Mouse (Mus musculus): ENCODE measurements around the gene Pdzd8. TPM values are rescaled to one million over a fixed set of nuclear protein-coding genes. Genes with fewer than 3 reads are reported as not detected.

Pdzd8 gene
- 11.2 and 12.3 TPM in 2 replicates for polyA plus RNA-seq (2014; fragmentation: Nextera tagmentation; extraction: Ambion mirVana)

GRCm38 (mm10) chr19:59345658-59346283, at the start of gene Pdzd8:
Pdzd8 (minus strand) TSS chr19:59345780.
- Histone ChIP-seq H3K4me1 (ENCODE audit: control insufficient read depth, insufficient read depth, low read length) (peaks cover 27% of the 10 kb centered on the region), H3K4me2 (ENCODE audit: low read length) (peak within 1 kb of the TSS; percentile 98), H3K27me3 (replicated peaks; ENCODE audit: control insufficient read depth, insufficient read depth, low read length) (no peaks in the 10 kb centered on the region), H3K4me3 (ENCODE audit: low read depth, low read length) (peak within 1 kb of the TSS; percentile 92), H3K36me3 (ENCODE audit: control insufficient read depth, insufficient read depth, low read length) (no peaks in the 10 kb centered on the region), H3K9me3 (replicated peaks; ENCODE audit: control insufficient read depth, low read length) (no peaks in the 10 kb centered on the region), H3K9ac (ENCODE audit: low read length) (peak within 1 kb of the TSS; percentile 93), H3K27ac (ENCODE audit: low read depth, low read length) (peak within 1 kb of the TSS; percentile 92)
- WGBS = under 1% methylated on average over 79 of the region's 91 CpGs
- ATAC-seq (peak; percentile 96), DNase-seq (ENCODE audit: low spot score) (peak; percentile 94)

DNA sequence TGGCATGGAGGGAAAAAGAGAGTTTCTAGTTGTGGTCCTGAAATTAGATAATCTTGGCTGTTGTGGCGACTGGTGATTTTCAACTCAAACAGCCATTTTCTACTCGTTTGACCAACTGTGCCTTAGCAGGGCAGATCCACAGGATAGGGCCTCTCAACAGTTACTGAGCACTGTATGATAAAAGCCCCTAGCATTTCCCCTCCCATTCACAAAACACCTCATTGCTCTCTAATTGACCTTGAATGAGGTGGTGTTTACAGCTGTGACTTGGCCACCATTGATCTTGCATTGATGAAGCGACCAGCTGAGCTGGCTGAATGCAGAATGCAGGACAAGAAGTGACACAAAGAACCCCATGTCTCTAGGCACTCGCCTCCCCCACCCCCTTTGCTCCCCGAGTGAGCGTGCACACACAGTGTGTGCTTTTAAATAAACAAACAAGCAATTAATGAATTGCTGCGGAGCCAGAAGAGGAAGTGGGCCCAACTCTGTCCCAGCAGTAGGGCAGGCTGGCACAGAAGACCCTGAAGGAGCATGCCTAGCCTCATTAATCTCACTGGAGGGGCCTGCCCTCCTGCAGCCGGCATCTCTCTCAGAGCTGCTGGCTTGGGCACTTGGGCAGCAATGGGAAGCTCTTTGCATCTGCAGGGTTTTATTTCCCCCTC, 48.3 kb upstream of the Pdzd8 start:
- no peak overlapping the region for H3K27ac ChIP-seq (ENCODE audit: low read depth, low read length)
- H3K4me2 ChIP-seq (ENCODE audit: low read length) = no peak overlapping the region
- DNase-seq (ENCODE audit: low spot score) = peak; percentile 64
- no peaks in the 10 kb centered on the region for H3K9me3 ChIP-seq (replicated peaks; ENCODE audit: control insufficient read depth, low read length)
- no peaks in the 10 kb centered on the region for H3K27me3 ChIP-seq (replicated peaks; ENCODE audit: control insufficient read depth, insufficient read depth, low read length)
- no peak overlapping the region for H3K4me3 ChIP-seq (ENCODE audit: low read depth, low read length)
- 10% methylated on average over 8 of the region's 8 CpGs for WGBS
- ATAC-seq = peak; percentile 76; the same call in 1 of the 2 replicates
- H3K36me3 ChIP-seq (ENCODE audit: control insufficient read depth, insufficient read depth, low read length) = no peaks in the 10 kb centered on the region
- H3K9ac ChIP-seq (ENCODE audit: low read length) = no peak overlapping the region
- peaks cover 6% of the 10 kb centered on the region for H3K4me1 ChIP-seq (ENCODE audit: control insufficient read depth, insufficient read depth, low read length)

GRCm38 (mm10) chr19:59388847-59389606, 43.4 kb upstream of the Pdzd8 start:
- peak; percentile 89 for DNase-seq (ENCODE audit: low spot score)
- WGBS = 4% methylated on average over 15 of the region's 15 CpGs
- Histone ChIP-seq H3K36me3 (ENCODE audit: control insufficient read depth, insufficient read depth, low read length) (no peaks in the 10 kb centered on the region), H3K4me1 (ENCODE audit: control insufficient read depth, insufficient read depth, low read length) (peaks cover 10% of the 10 kb centered on the region), H3K27me3 (replicated peaks; ENCODE audit: control insufficient read depth, insufficient read depth, low read length) (no peaks in the 10 kb centered on the region), H3K4me2 (ENCODE audit: low read length) (peak overlapping the region; percentile 44), H3K4me3 (ENCODE audit: low read depth, low read length) (peak overlapping the region; percentile 10; the same call in 1 of the 2 replicates), H3K27ac (ENCODE audit: low read depth, low read length) (no peak overlapping the region), H3K9ac (ENCODE audit: low read length) (peak overlapping the region; percentile 30), H3K9me3 (replicated peaks; ENCODE audit: control insufficient read depth, low read length) (no peaks in the 10 kb centered on the region)
- ATAC-seq = peak; percentile 66

GRCm38 (mm10) chr19:59388399-59388798, 42.8 kb upstream of the Pdzd8 start:
- no peaks in the 10 kb centered on the region for H3K9me3 ChIP-seq (replicated peaks; ENCODE audit: control insufficient read depth, low read length)
- H3K9ac ChIP-seq (ENCODE audit: low read length) = peak overlapping the region; percentile 30
- H3K36me3 ChIP-seq (ENCODE audit: control insufficient read depth, insufficient read depth, low read length) = no peaks in the 10 kb centered on the region
- no peaks in the 10 kb centered on the region for H3K27me3 ChIP-seq (replicated peaks; ENCODE audit: control insufficient read depth, insufficient read depth, low read length)
- H3K4me2 ChIP-seq (ENCODE audit: low read length) = peak overlapping the region; percentile 44
- H3K27ac ChIP-seq (ENCODE audit: low read depth, low read length) = no peak overlapping the region
- DNase-seq (ENCODE audit: low spot score) (peak; percentile 47), ATAC-seq (peak; percentile 62)
- peak overlapping the region; percentile 10; the same call in 1 of the 2 replicates for H3K4me3 ChIP-seq (ENCODE audit: low read depth, low read length)
- peaks cover 8% of the 10 kb centered on the region for H3K4me1 ChIP-seq (ENCODE audit: control insufficient read depth, insufficient read depth, low read length)
- WGBS = 1% methylated on average over 5 of the region's 5 CpGs

DNA sequence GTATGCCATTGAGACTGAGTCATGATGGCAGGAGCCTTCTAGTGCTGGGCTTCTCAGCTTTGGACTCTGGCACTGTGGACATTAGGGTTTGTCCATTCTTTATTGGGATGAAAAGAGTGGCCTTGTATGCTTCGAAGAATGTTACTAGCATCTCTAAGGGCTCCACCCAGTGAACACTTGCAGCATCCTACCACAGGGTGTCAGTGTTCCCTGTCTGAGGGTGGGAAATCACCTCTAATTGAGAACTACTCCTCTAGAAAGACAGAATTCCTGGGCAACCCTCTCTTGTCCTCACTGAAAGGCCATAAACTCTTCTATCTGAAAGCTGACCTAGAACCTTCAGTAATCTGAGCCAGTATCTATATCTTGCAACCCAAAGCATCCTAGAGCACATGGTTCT, 41.6 kb upstream of the Pdzd8 start:
- H3K4me2 ChIP-seq (ENCODE audit: low read length) = no peak overlapping the region
- no peaks in the 10 kb centered on the region for H3K27me3 ChIP-seq (replicated peaks; ENCODE audit: control insufficient read depth, insufficient read depth, low read length)
- H3K36me3 ChIP-seq (ENCODE audit: control insufficient read depth, insufficient read depth, low read length) = no peaks in the 10 kb centered on the region
- no peaks in the 10 kb centered on the region for H3K9me3 ChIP-seq (replicated peaks; ENCODE audit: control insufficient read depth, low read length)
- peaks cover 8% of the 10 kb centered on the region for H3K4me1 ChIP-seq (ENCODE audit: control insufficient read depth, insufficient read depth, low read length)
- 45% methylated on average over 1 of the region's 1 CpGs for WGBS
- no peak overlapping the region for H3K27ac ChIP-seq (ENCODE audit: low read depth, low read length)
- DNase-seq (ENCODE audit: low spot score) (peak; percentile 62), ATAC-seq (no peak)
- H3K4me3 ChIP-seq (ENCODE audit: low read depth, low read length) = no peak overlapping the region
- H3K9ac ChIP-seq (ENCODE audit: low read length) = no peak overlapping the region

DNA sequence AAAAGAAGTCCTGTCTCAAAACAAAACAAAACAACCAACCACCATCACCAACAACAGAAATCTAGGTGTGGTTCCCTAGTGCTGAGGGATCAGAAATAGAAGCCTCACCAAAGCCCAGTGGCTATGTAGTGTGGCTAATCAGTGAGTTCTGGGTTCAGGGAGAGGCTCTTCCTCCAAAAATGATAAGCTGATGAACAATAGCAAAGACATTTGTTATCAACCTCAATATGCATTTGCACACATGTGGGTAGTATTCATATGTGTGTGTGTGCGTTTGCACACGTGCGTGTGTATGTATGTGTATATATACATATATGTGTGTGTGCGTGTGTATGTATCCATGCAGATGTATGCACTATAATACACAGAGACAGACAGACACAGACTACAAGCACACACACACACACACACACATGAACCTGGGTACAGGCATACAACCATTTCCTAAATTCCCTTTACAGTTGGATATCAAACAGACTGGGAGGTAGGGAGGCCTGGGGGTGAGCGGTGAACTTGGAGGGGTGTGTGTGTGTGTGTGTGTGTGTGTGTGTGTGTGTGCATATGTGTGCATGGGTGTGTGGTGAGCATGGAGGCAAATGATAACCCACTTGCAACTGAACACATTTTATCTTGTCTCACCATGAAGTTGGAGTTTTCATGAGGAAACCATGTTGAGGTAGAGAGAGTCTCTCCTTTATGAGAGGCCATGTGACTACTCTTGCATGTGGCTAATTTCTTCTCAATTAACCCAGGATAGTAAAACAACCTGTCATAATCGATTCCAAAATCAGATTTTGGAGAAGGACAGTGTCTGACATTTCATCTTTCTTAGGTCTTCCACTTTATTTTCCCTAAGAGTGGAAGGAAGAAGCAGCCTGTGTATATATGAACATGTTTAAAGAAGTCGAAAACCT, 39.3 kb upstream of the Pdzd8 start:
- DNase-seq (ENCODE audit: low spot score) = no peak
- Histone ChIP-seq H3K4me2 (ENCODE audit: low read length) (no peak overlapping the region), H3K36me3 (ENCODE audit: control insufficient read depth, insufficient read depth, low read length) (no peaks in the 10 kb centered on the region), H3K4me3 (ENCODE audit: low read depth, low read length) (no peak overlapping the region), H3K27ac (ENCODE audit: low read depth, low read length) (no peak overlapping the region), H3K9ac (ENCODE audit: low read length) (no peak overlapping the region), H3K27me3 (replicated peaks; ENCODE audit: control insufficient read depth, insufficient read depth, low read length) (no peaks in the 10 kb centered on the region), H3K4me1 (ENCODE audit: control insufficient read depth, insufficient read depth, low read length) (peaks cover 8% of the 10 kb centered on the region), H3K9me3 (replicated peaks; ENCODE audit: control insufficient read depth, low read length) (no peaks in the 10 kb centered on the region)
- ATAC-seq = no peak
- WGBS = 92% methylated on average over 7 of the region's 7 CpGs

DNA sequence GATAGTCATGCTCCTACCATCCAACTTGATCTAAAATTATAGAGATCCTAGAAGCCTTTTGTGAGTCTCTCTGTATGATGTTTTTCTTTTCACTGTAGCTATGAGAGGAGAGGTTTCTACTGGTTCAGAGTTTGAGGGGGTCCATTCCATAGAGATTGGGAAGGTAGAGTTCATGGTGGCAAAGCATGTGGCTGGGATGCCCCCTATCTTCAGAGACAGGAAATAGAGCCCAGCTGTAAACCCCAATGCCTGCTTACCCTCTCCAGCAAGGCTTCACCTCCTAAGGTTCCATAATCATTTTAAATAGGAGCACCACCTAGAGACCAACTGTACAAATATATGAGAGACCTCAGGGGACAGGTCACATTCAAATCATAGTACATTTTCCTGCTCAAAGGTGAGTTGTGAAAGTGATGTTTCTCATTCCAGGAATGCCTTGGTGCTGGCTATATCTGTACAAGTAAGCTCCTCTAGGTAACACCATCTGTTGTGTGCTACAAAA, 36.9 kb upstream of the Pdzd8 start:
- no peaks in the 10 kb centered on the region for H3K9me3 ChIP-seq (replicated peaks; ENCODE audit: control insufficient read depth, low read length)
- no peak overlapping the region for H3K4me3 ChIP-seq (ENCODE audit: low read depth, low read length)
- H3K36me3 ChIP-seq (ENCODE audit: control insufficient read depth, insufficient read depth, low read length) = no peaks in the 10 kb centered on the region
- ATAC-seq (no peak), DNase-seq (ENCODE audit: low spot score) (no peak)
- no peaks in the 10 kb centered on the region for H3K27me3 ChIP-seq (replicated peaks; ENCODE audit: control insufficient read depth, insufficient read depth, low read length)
- H3K4me1 ChIP-seq (ENCODE audit: control insufficient read depth, insufficient read depth, low read length) = no peaks in the 10 kb centered on the region
- no peak overlapping the region for H3K27ac ChIP-seq (ENCODE audit: low read depth, low read length)
- no peak overlapping the region for H3K9ac ChIP-seq (ENCODE audit: low read length)
- no peak overlapping the region for H3K4me2 ChIP-seq (ENCODE audit: low read length)

- no peaks in the 10 kb centered on the region for H3K27me3 ChIP-seq (replicated peaks; ENCODE audit: control insufficient read depth, insufficient read depth, low read length)
- ATAC-seq (no peak), DNase-seq (ENCODE audit: low spot score) (peak; percentile 18)
- no peak overlapping the region for H3K4me3 ChIP-seq (ENCODE audit: low read depth, low read length)
- H3K4me1 ChIP-seq (ENCODE audit: control insufficient read depth, insufficient read depth, low read length) = no peaks in the 10 kb centered on the region
- H3K9me3 ChIP-seq (replicated peaks; ENCODE audit: control insufficient read depth, low read length) = 0 out of 2 replicates have a peak, but pooled peaks cover 3% of the 10 kb centered on the region
- no peaks in the 10 kb centered on the region for H3K36me3 ChIP-seq (ENCODE audit: control insufficient read depth, insufficient read depth, low read length)
- 32% methylated on average over 1 of the region's 1 CpGs for WGBS
- no peak overlapping the region for H3K27ac ChIP-seq (ENCODE audit: low read depth, low read length)
- no peak overlapping the region for H3K9ac ChIP-seq (ENCODE audit: low read length)
- H3K4me2 ChIP-seq (ENCODE audit: low read length) = no peak overlapping the region
Observed at GRCm38 (mm10) chr19:59379995-59380394, 34.4 kb upstream of the Pdzd8 start.

Data from forebrain, embryonic 14.5 days (tissue).